In the genomic region with DNA sequence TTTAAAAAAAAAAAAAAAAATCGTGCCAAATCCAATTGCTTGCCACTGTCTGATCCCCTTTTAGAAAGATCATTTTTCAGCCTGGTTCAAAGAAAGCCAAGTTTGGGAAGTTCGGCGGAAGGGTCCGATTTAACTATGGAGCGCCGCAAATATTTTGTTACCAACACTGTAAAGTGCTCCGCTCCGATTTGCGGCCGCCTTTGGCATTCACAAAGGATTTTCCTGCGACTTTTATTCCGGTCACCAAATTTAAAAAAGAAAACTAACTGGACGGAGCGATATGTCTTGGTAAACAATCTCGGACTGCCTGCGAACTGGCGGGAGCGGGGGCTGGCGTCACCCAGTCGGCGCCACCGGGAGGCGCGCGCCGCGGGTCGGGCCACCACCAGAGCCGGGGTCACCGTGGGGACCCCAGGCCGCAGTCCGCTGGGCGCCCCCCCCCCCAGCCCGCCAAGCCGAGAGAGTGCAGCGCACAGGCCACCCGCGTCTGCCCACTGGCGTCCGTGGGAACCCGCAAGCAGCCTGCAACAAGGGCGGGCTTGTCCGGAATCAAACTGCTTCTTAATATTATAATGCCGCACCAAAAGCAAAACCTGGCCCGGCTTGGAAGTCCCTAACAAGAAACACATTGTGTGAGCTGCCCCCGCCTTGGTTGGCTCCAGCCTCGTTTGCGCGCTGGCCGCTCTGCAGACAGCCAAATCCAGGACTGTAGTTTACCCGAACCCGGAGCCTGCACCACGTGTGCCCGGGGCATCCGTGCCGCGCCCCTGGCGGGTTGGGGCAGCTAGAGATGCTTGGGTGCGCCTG, we compare ENCODE assay signal across 8 mouse cellular contexts. TPM values are rescaled to one million over a fixed set of nuclear protein-coding genes. Genes with fewer than 3 reads are reported as not detected.
DNase-seq lines count a peak whose midpoint lies in the region; ATAC-seq and TF ChIP-seq lines count a peak whose summit lies in the region.

No protein-coding gene starts in this region.

- H3K9ac ChIP-seq in limb, embryonic 15.5 days: peak overlapping the region; percentile 38

- no peak for TF ChIP-seq POLR2A in myocyte (IDR thresholded peaks at IDR 0.05; ENCODE audit: insufficient read length, low read depth)

- H3K36me3 ChIP-seq in limb, embryonic 15.5 days: no peaks in the 10 kb centered on the region
- no peaks in the 10 kb centered on the region for H3K36me3 ChIP-seq in myocyte (ENCODE audit: control insufficient read depth, insufficient read depth)

- DNase-seq in layer of hippocampus, adult 11-12 months (ENCODE audit: low spot score): peak; percentile 58
- DNase-seq in layer of hippocampus, adult 9-11 months: no peak
- DNase-seq in cerebellum, postnatal 36 days: peak; percentile 20 to 28
- DNase-seq in gastrocnemius, postnatal 36 days: peak; percentile 23 to 47
- DNase-seq in kidney, adult 11 months: peak; percentile 61
- peak; percentile 21 for DNase-seq in thymus, postnatal 14 days

- no peak overlapping the region for H3ac ChIP-seq in myocyte (ENCODE audit: control insufficient read depth, insufficient read length)

- H3K27me3 ChIP-seq in limb, embryonic 15.5 days: no peaks in the 10 kb centered on the region
- H3K27me3 ChIP-seq in myocyte (ENCODE audit: control insufficient read depth, insufficient read depth, insufficient read length): no peaks in the 10 kb centered on the region

- H3K79me2 ChIP-seq in myocyte (ENCODE audit: control insufficient read depth, insufficient read depth): peaks cover under 1% of the 10 kb centered on the region

- no peak for ATAC-seq in limb, embryonic 15.5 days (ENCODE audit: insufficient number of reproducible peaks, low FRiP score, low TSS enrichment, low read depth)

- peak overlapping the region; percentile 82 for H3K4me2 ChIP-seq in limb, embryonic 15.5 days
- H3K4me2 ChIP-seq in myocyte (ENCODE audit: low read depth): peak overlapping the region; percentile 89

- H3K27ac ChIP-seq in limb, embryonic 15.5 days: peak overlapping the region; percentile 97

- H3K4me1 ChIP-seq in limb, embryonic 15.5 days: peaks cover 44% of the 10 kb centered on the region

- intact Hi-C loops in gastrocnemius, postnatal 36 days (cut with DNase I): no loop called here

- peak overlapping the region; percentile 78 for H3K4me3 ChIP-seq in limb, embryonic 15.5 days
- peak overlapping the region; percentile 45 for H3K4me3 ChIP-seq in myocyte

- no peaks in the 10 kb centered on the region for H3K9me3 ChIP-seq in limb, embryonic 15.5 days

- WGBS in limb, embryonic 15.5 days: under 1% methylated on average over 59 of the region's 59 CpGs

TF ChIP-seq in myocyte, 11 proteins besides CTCF, POLR2A, EP300 and RAD21:
- TF ChIP-seq USF1 (IDR thresholded peaks at IDR 0.05; ENCODE audit: low read depth) (peak; percentile 40), MAX (IDR thresholded peaks at IDR 0.05; ENCODE audit: low read depth) (no peak), TCF3 (IDR thresholded peaks at IDR 0.05; ENCODE audit: insufficient read length, low read depth) (no peak)

RNA-seq across cellular contexts. Expression of a gene that starts 3.7 kb away (rescaled TPM):
- 1 to 10 TPM; 2.6 to 2.9 TPM for total RNA-seq in gastrocnemius, postnatal 36 days (2021)
- 265 and 283 TPM in 2 replicates for polyA plus RNA-seq in limb, embryonic 15.5 days (2015; fragmentation: Nextera tagmentation; extraction: Ambion mirVana)
- 5.0 TPM for polyA plus RNA-seq in myocyte (2012; fragmentation: generic; extraction: Trizol)

Comparison
In these comparisons a context has a peak if more than half of its experiments do, and no peak if none do; other contexts are left out.
1. RNA of a gene that starts 3.7 kb away (polyA plus RNA-seq): 265 to 283 TPM in limb, embryonic 15.5 days; 5.0 TPM in myocyte (single experiment); every median in the first group is over 10 times any median in the second.